Mouse (Mus musculus) MEL (cell line): ENCODE measurements at regions not wholly inside any gene's neighbourhood (a gene's known extent, or its start where the extent isn't known, plus 50 kb on each side); places are given as distances from the start of the nearest gene placed in this dataset.

Experiments
- CHD1 ChIP-seq: IDR thresholded peaks from 2 replicates; pipeline ENCODE4 v1.6.1; 2012; ENCODE audit warnings: low read depth, mild to moderate bottlenecking, inconsistent platforms, low read length, improper control_type of control experiment
- CTCF ChIP-seq, 3 experiments: IDR thresholded peaks in 2 of 3; conservative IDR thresholded peaks in 1 of 3; 2 replicates each; pipeline ENCODE4 v1.5.1; 2011 to 2012; ENCODE audit warnings: low read length in 3 of 3, low read depth in 2 of 3, mild to moderate bottlenecking in 2 of 3, improper control_type of control experiment in 1 of 3, inconsistent platforms in 1 of 3, mixed read lengths in 1 of 3, moderate library complexity in 1 of 3; ENCODE audit not compliant: control insufficient read depth in 1 of 3, insufficient read depth in 1 of 3, poor library complexity in 1 of 3, severe bottlenecking in 1 of 3
- EP300 ChIP-seq, 2 experiments: IDR thresholded peaks; 2 replicates each; pipeline ENCODE4 v1.6.1; 2011; ENCODE audit warnings: improper control_type of control experiment in 2 of 2, low read length in 2 of 2, low read depth in 1 of 2, mild to moderate bottlenecking in 1 of 2
- GATA1 ChIP-seq: IDR thresholded peaks from 2 replicates; pipeline ENCODE4 v1.6.1; 2011; ENCODE audit warnings: low read depth, low read length, improper control_type of control experiment
- KAT2A ChIP-seq: conservative IDR thresholded peaks from 2 replicates; pipeline ENCODE4 v1.6.1; 2012; ENCODE audit warnings: low read depth, low read length, improper control_type of control experiment, inconsistent platforms
- POLR2A ChIP-seq, 2 experiments: IDR thresholded peaks; 2 replicates each; pipeline ENCODE4 v1.6.1; 2011 to 2012; ENCODE audit warnings: low read length in 2 of 2, mild to moderate bottlenecking in 2 of 2, control low read depth in 1 of 2, improper control_type of control experiment in 1 of 2, low read depth in 1 of 2, moderate library complexity in 1 of 2; ENCODE audit not compliant: control insufficient read depth in 1 of 2, insufficient read depth in 1 of 2, poor library complexity in 1 of 2

DNA sequence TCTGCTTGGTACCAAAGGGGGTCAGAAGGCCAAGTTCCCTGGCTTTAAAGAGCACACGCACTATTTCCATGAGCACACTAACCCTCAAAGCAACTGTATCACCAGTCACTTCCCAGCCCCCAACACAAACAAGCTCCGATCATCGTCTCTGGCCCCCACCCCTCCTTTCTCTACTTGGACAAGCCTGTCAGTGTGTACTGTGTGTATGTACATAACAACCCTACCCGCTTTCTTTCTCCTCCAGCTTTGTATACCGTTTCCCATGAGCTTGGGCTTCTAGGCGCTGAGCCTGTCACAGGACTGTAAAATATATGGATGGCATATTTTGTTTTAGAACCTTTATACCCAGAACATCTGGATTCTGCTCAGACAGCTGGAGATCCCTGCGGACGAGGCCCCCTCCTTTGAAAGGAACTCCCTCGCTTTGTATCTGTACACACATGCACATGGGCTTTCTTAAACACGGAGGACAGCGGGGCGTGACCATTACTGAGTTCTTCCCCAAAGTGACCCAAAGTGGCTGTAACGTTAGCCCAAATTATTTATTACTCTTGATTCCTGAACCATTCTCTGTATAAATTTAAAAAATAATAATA, 95.1 kb downstream of the Cpn2 start:
- TF ChIP-seq GATA1 (no peak), CTCF (IDR thresholded peaks at IDR 0.05 in 2 of 3, conservative IDR thresholded peaks at IDR 0.05 in 1 of 3; ENCODE audit: control insufficient read depth in 1 of 3, insufficient read depth in 1 of 3, low read depth in 2 of 3, low read length in 3 of 3, poor library complexity in 1 of 3, severe bottlenecking in 1 of 3) (no peak), EP300 (IDR thresholded peaks at IDR 0.05; ENCODE audit: low read depth in 1 of 2, low read length in 2 of 2) (no peak), POLR2A (IDR thresholded peaks at IDR 0.05; ENCODE audit: control insufficient read depth in 1 of 2, insufficient read depth in 1 of 2, low read depth in 1 of 2, low read length in 2 of 2, poor library complexity in 1 of 2) (no peak), CHD1 (no peak), KAT2A (no peak)
